Mouse (Mus musculus): ENCODE data around the gene Slc7a5.

- TF ChIP-seq CTCF (IDR thresholded peaks at IDR 0.05; ENCODE audit: low read depth, low read length) (no peak), POLR2AphosphoS5 (IDR thresholded peaks at IDR 0.05; ENCODE audit: insufficient replicate concordance, low read depth, low read length) (no peak), GATA1 (IDR thresholded peaks at IDR 0.05; ENCODE audit: borderline replicate concordance, low read length) (no peak), TAL1 (conservative IDR thresholded peaks at IDR 0.05; ENCODE audit: low read depth, low read length) (no peak)
Observed at GRCm38 (mm10) chr8:121847261-121847822, 60.2 kb downstream of the Slc7a5 start.

All from G1E (cell line).